Mouse (Mus musculus) lung, embryonic 14.5 days (tissue): Measurements from ENCODE around the gene Ifnar1. TPM values are rescaled to one million over a fixed set of nuclear protein-coding genes. Genes with fewer than 3 reads are reported as not detected.

Experiments
- ATAC-seq: fragments of 200-750 bp; cut with Nextera tagmentation; 2 replicates; pipeline ENCODE4 v1.8.0; 2017; ENCODE audit warnings: mild to moderate bottlenecking, moderate TSS enrichment, moderate library complexity; ENCODE audit not compliant: insufficient read depth
- DNase-seq: peaks from one replicate; pipeline ENCODE4 v3.0.0-alpha.2; 2015
- H3K27ac ChIP-seq: fragments of 300-500 bp; sonication (generic); 2 replicates; pipeline ENCODE4 v1.5.1; 2014; ENCODE audit warnings: low read depth, mild to moderate bottlenecking, moderate library complexity
- H3K27me3 ChIP-seq: fragments of 300-500 bp; sonication (generic); 2 replicates; pipeline ENCODE4 v1.6.1; 2014; ENCODE audit warnings: low read length, control low read depth; ENCODE audit not compliant: insufficient read depth
- H3K36me3 ChIP-seq: fragments of 300-500 bp; sonication (generic); 2 replicates; pipeline ENCODE4 v1.6.1; 2014; ENCODE audit warnings: control low read depth; ENCODE audit not compliant: insufficient read depth
- H3K4me1 ChIP-seq: fragments of 300-500 bp; sonication (generic); 2 replicates; pipeline ENCODE4 v1.6.1; 2014; ENCODE audit warnings: antibody characterized with exemption, control low read depth; ENCODE audit not compliant: insufficient read depth
- H3K4me2 ChIP-seq: fragments of 300-500 bp; sonication (generic); 2 replicates; pipeline ENCODE4 v1.6.1; 2014; ENCODE audit warnings: mild to moderate bottlenecking
- H3K4me3 ChIP-seq: fragments of 300-500 bp; sonication (generic); 2 replicates; pipeline ENCODE4 v1.5.1; 2014; ENCODE audit warnings: low read depth, low read length
- H3K9ac ChIP-seq: fragments of 300-500 bp; sonication (generic); 2 replicates; pipeline ENCODE4 v1.6.1; 2014
- H3K9me3 ChIP-seq: fragments of 300-500 bp; sonication (generic); 2 replicates; pipeline ENCODE4 v1.6.1; 2016; ENCODE audit warnings: low read depth, low read length, control low read depth
- CTCF ChIP-seq: IDR thresholded peaks from 2 replicates; pipeline ENCODE4 v1.5.1; 2016; ENCODE audit warnings: antibody characterized with exemption, low read depth
- WGBS: fragments of 180-500 bp; shearing (Covaris S2); extraction: QIAGEN DNeasy Blood & Tissue Kit; methylation state at CpG from one replicate; pipeline ENCODE4 v1.1.7; 2014; 5-methylcytosine and 5-hydroxymethylcytosine counted together
- polyA plus RNA-seq: library from polyadenylated mRNA; unstranded; fragments of >200 nt; fragmentation: Nextera tagmentation; extraction: Ambion mirVana; gene quantifications from 2 replicates; pipeline ENCODE4 v1.2.1, GENCODE M21; 2014

The Ifnar1 gene
- polyA plus RNA-seq, 1 experiment from 2014 or later = 73.6 TPM

DNA sequence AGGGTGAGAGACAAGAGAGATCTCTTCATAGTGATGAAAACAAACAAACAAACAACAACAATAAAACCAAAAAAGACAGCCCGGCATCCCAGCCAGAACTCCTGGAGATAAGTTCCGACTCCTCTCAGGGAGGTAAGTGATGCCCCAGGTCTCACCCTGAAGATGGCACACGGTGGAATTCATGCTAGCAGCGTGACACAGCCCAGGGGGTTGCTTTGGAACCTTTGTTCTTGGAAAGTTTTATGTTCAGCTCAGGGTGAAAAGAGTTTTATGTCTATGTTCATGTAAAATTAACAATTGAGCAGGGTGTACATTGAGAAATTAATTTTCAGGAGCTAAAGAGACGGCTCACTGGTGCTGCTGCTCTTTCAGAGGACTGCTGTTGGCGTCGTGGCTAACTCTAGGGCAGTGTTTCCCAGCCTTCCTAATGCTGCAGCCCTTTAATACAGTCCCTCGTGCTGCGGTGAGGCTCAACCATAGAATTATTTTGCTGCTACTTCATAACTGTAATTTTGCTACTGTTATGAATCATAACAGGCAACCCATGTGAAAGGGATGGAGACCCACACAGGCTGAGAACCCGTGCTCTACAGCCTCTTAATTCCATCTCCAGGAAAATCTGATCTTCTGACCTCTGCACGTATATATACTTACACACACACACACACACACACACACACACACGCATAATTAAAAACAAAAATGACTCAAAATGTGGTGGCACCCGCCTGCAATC is 19.4 kb upstream of the Ifnar1 start:
- TF ChIP-seq CTCF = no peak
- Histone ChIP-seq H3K36me3 (no peaks in the 10 kb centered on the region), H3K27me3 (no peaks in the 10 kb centered on the region), H3K9ac (peak overlapping the region; percentile 60), H3K9me3 (no peaks in the 10 kb centered on the region), H3K4me1 (no peaks in the 10 kb centered on the region; the same call in 1 of the 2 replicates), H3K27ac (0 out of 2 replicates have a peak overlapping the region, but pooled peaks have one; percentile 44), H3K4me2 (peak overlapping the region; percentile 86), H3K4me3 (peak overlapping the region; percentile 55)
- ATAC-seq (no peak), DNase-seq (no peak)
- WGBS = 50% methylated on average over 13 of the region's 13 CpGs

- TF ChIP-seq CTCF = no peak
- no peak overlapping the region for H3K4me3 ChIP-seq
- H3K27ac ChIP-seq = no peak overlapping the region
- peak overlapping the region; percentile 86 for H3K4me2 ChIP-seq
- no peak; the same call in 1 of the 2 replicates for ATAC-seq
- H3K36me3 ChIP-seq = no peaks in the 10 kb centered on the region
- no peak overlapping the region for H3K9ac ChIP-seq
- peak; percentile 77 for DNase-seq
- H3K9me3 ChIP-seq = no peaks in the 10 kb centered on the region
- no peaks in the 10 kb centered on the region for H3K27me3 ChIP-seq
- 56% methylated on average over 6 of the region's 6 CpGs for WGBS
- H3K4me1 ChIP-seq = no peaks in the 10 kb centered on the region; the same call in 1 of the 2 replicates
Observed at GRCm38 (mm10) chr16:91466566-91466965, 18.5 kb upstream of the Ifnar1 start.

- no peaks in the 10 kb centered on the region for H3K27me3 ChIP-seq
- H3K9me3 ChIP-seq = no peaks in the 10 kb centered on the region
- H3K4me1 ChIP-seq = no peaks in the 10 kb centered on the region; the same call in 1 of the 2 replicates
- no peak for TF ChIP-seq CTCF
- H3K27ac ChIP-seq = no peak overlapping the region
- DNase-seq = no peak
- ATAC-seq = no peak
- no peak overlapping the region for H3K4me3 ChIP-seq
- H3K36me3 ChIP-seq = no peaks in the 10 kb centered on the region
- 78% methylated on average over 3 of the region's 3 CpGs for WGBS
- no peak overlapping the region for H3K4me2 ChIP-seq
- H3K9ac ChIP-seq = no peak overlapping the region
Observed at GRCm38 (mm10) chr16:91470470-91470869, 14.6 kb upstream of the Ifnar1 start.

GRCm38 (mm10) chr16:91471481-91471880 is 13.6 kb upstream of the Ifnar1 start:
- Histone ChIP-seq H3K4me3 (no peak overlapping the region), H3K9me3 (no peaks in the 10 kb centered on the region), H3K36me3 (no peaks in the 10 kb centered on the region), H3K9ac (no peak overlapping the region), H3K4me1 (no peaks in the 10 kb centered on the region), H3K4me2 (no peak overlapping the region), H3K27me3 (no peaks in the 10 kb centered on the region), H3K27ac (no peak overlapping the region)
- WGBS = 70% methylated on average over 6 of the region's 6 CpGs
- DNase-seq = no peak
- no peak for ATAC-seq
- TF ChIP-seq CTCF = no peak

- Histone ChIP-seq H3K27me3 (no peaks in the 10 kb centered on the region), H3K4me2 (no peak overlapping the region), H3K9me3 (no peaks in the 10 kb centered on the region), H3K27ac (no peak overlapping the region), H3K4me3 (no peak overlapping the region), H3K9ac (no peak overlapping the region), H3K36me3 (no peaks in the 10 kb centered on the region), H3K4me1 (no peaks in the 10 kb centered on the region)
- 46% methylated on average over 7 of the region's 7 CpGs for WGBS
- no peak for TF ChIP-seq CTCF
- no peak for ATAC-seq
- no peak for DNase-seq
Observed at GRCm38 (mm10) chr16:91475753-91476152, 9.3 kb upstream of the Ifnar1 start.

DNA sequence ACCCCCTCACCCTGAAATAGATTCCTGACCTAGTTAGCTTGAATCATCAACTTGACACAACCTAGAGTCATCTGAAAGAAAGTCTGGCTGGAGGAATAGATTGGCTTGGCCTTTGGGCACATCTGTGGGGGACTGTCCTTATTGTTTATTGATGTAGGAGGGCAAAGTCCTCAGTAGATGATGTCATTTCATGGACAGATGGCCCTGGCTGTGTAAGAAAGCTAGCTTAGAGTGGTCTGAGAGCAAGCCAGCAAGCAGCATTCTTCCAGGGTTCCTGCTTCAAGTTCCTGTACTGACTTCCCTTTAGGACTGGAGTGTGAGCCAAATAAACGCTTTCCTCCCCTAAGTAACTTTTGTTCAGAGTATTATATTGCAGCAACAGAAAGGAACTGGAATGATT is 7.0 kb upstream of the Ifnar1 start:
- Histone ChIP-seq H3K9me3 (no peaks in the 10 kb centered on the region), H3K27ac (no peak overlapping the region), H3K4me3 (no peak overlapping the region), H3K36me3 (no peaks in the 10 kb centered on the region), H3K4me2 (no peak overlapping the region), H3K27me3 (no peaks in the 10 kb centered on the region), H3K9ac (no peak overlapping the region), H3K4me1 (no peaks in the 10 kb centered on the region)
- DNase-seq (no peak), ATAC-seq (no peak)
- 50% methylated on average over 1 of the region's 1 CpGs for WGBS
- TF ChIP-seq CTCF = no peak

GRCm38 (mm10) chr16:91480517-91480916 is 4.5 kb upstream of the Ifnar1 start:
- DNase-seq = no peak
- no peak for TF ChIP-seq CTCF
- Histone ChIP-seq H3K4me2 (no peak overlapping the region), H3K27me3 (no peaks in the 10 kb centered on the region), H3K36me3 (no peaks in the 10 kb centered on the region), H3K9me3 (no peaks in the 10 kb centered on the region), H3K9ac (no peak overlapping the region), H3K27ac (no peak overlapping the region), H3K4me1 (no peaks in the 10 kb centered on the region), H3K4me3 (no peak overlapping the region)
- ATAC-seq = no peak
